Mouse (Mus musculus) forebrain, embryonic 15.5 days (tissue): Measurements from ENCODE around the gene Olfr2. TPM values are rescaled to one million over a fixed set of nuclear protein-coding genes. Genes with fewer than 3 reads are reported as not detected.
"Not testable (repeated sequence)": the region's sequence is repeated elsewhere in the genome, so short reads cannot be mapped to it uniquely, and the experiment has no call there.

Source experiments
- ATAC-seq: fragments of 200-750 bp; cut with Nextera tagmentation; replicated peaks from 2 replicates; pipeline ENCODE4 v1.8.0; 2017; ENCODE audit warnings: mild to moderate bottlenecking, moderate TSS enrichment, moderate library complexity
- H3K27ac ChIP-seq: fragments of 300-500 bp; sonication (generic); replicated peaks from 2 replicates; pipeline ENCODE4 v1.5.1; 2015; ENCODE audit warnings: mild to moderate bottlenecking, inconsistent platforms
- H3K27me3 ChIP-seq: fragments of 300-500 bp; sonication (generic); 2 replicates; pipeline ENCODE4 v1.6.1; 2015; ENCODE audit warnings: inconsistent platforms
- H3K36me3 ChIP-seq: fragments of 300-500 bp; sonication (generic); 2 replicates; pipeline ENCODE4 v1.6.1; 2015; ENCODE audit warnings: mild to moderate bottlenecking, inconsistent platforms
- H3K4me1 ChIP-seq: fragments of 300-500 bp; sonication (generic); 2 replicates; pipeline ENCODE4 v1.6.1; 2015; ENCODE audit warnings: inconsistent platforms
- H3K4me2 ChIP-seq: fragments of 300-500 bp; sonication (generic); replicated peaks from 2 replicates; pipeline ENCODE4 v1.6.1; 2015; ENCODE audit warnings: mild to moderate bottlenecking, inconsistent platforms
- H3K4me3 ChIP-seq: fragments of 300-500 bp; sonication (generic); 2 replicates; pipeline ENCODE4 v1.5.1; 2015; ENCODE audit warnings: mild to moderate bottlenecking, inconsistent platforms
- H3K9ac ChIP-seq: fragments of 300-500 bp; sonication (generic); replicated peaks from 2 replicates; pipeline ENCODE4 v1.6.1; 2015; ENCODE audit warnings: mild to moderate bottlenecking, inconsistent platforms
- H3K9me3 ChIP-seq: fragments of 300-500 bp; sonication (generic); 2 replicates; pipeline ENCODE4 v1.6.1; 2016; ENCODE audit warnings: inconsistent platforms
- WGBS: fragments of 180-500 bp; shearing (Covaris S2); methylation state at CpG from one replicate; pipeline ENCODE4 v1.1.7; 2015; ENCODE audit warnings: mixed read lengths; 5-methylcytosine and 5-hydroxymethylcytosine counted together
- polyA plus RNA-seq: library from polyadenylated mRNA; unstranded; fragments of >200 nt; fragmentation: Nextera tagmentation; extraction: Ambion mirVana; gene quantifications from 2 replicates; pipeline ENCODE4 v1.2.1, GENCODE M21; 2015

Gene Olfr2
- polyA plus RNA-seq = not detected in 2 replicates

DNA sequence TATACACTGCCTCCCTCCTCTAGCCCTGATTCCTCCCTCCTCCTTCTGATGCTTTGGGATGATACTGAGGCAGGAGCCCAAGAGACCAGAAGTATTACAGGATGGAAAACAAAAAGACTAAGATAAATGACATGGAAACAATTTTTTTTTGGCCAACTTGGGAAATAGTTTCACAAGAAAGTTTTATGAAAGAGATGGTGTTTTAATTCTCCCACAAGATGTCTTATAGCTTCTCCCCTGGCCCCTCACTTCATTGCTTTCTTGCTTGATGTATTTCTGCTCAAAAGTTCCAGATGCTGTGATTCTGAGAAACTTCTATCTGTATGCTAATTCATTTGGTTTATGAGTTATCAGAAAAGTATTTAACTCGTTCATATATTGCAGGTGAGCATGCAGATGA, at the start of gene Olfr2:
TSS of gene Olfr2 (minus strand) at position 101 of the 400 bp plus-strand sequence.
- no peak within 1 kb of the TSS for H3K4me2 ChIP-seq
- H3K4me1 ChIP-seq = no peaks in the 10 kb centered on the region
- no peaks in the 10 kb centered on the region for H3K27me3 ChIP-seq
- no peaks in the 10 kb centered on the region for H3K9me3 ChIP-seq
- no peak within 1 kb of the TSS for H3K4me3 ChIP-seq
- WGBS = 51% methylated on average over 1 of the region's 1 CpGs
- no peak within 1 kb of the TSS for H3K27ac ChIP-seq
- no peak for ATAC-seq
- H3K36me3 ChIP-seq = no peaks in the 10 kb centered on the region
- H3K9ac ChIP-seq = no peak within 1 kb of the TSS

DNA sequence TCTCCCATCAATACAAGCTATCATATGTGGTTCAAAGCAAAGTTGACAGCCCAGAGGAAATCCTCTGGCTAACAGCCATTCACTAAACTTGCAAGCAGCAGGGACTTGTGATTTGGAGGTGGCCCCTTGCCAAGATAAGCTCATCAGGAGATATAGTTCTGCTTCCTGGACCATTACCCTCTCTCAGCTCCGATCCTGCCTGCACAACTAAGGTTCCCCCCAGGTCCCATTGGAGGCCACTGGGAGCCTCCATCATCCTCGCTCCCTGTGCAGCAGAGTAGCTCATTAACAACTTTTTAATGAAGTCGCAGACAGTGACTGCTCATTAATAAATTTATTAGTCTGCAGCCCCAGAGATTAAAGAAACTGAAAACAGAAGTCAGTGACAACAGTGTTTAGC, 41.7 kb upstream of the Olfr2 start:
- H3K36me3 ChIP-seq = no peaks in the 10 kb centered on the region
- H3K9me3 ChIP-seq = no peaks in the 10 kb centered on the region
- 37% methylated on average over 3 of the region's 3 CpGs for WGBS
- no peaks in the 10 kb centered on the region for H3K4me1 ChIP-seq
- no peak for ATAC-seq
- H3K27me3 ChIP-seq = no peaks in the 10 kb centered on the region
- no peak overlapping the region for H3K27ac ChIP-seq
- H3K4me3 ChIP-seq = no peak overlapping the region
- no peak overlapping the region for H3K4me2 ChIP-seq
- H3K9ac ChIP-seq = no peak overlapping the region

GRCm38 (mm10) chr7:107045833-107046232, 40.0 kb upstream of the Olfr2 start:
- H3K36me3 ChIP-seq = no peaks in the 10 kb centered on the region
- ATAC-seq = peak; percentile 63; the same call in 1 of the 2 replicates
- WGBS = 2% methylated on average over 5 of the region's 5 CpGs
- H3K27me3 ChIP-seq = no peaks in the 10 kb centered on the region
- no peak overlapping the region for H3K4me2 ChIP-seq
- no peak overlapping the region for H3K4me3 ChIP-seq
- H3K9me3 ChIP-seq = no peaks in the 10 kb centered on the region
- H3K9ac ChIP-seq = no peak overlapping the region
- H3K4me1 ChIP-seq = no peaks in the 10 kb centered on the region
- no peak overlapping the region for H3K27ac ChIP-seq

- Histone ChIP-seq H3K27ac (no peak overlapping the region), H3K4me1 (no peaks in the 10 kb centered on the region), H3K27me3 (no peaks in the 10 kb centered on the region), H3K4me2 (no peak overlapping the region), H3K9ac (no peak overlapping the region), H3K36me3 (no peaks in the 10 kb centered on the region), H3K4me3 (no peak overlapping the region), H3K9me3 (no peaks in the 10 kb centered on the region)
- WGBS = 75% methylated on average over 1 of the region's 1 CpGs
- no peak for ATAC-seq
These were observed 38.5 kb upstream of the Olfr2 start for GRCm38 (mm10) chr7:107044407-107044806.

GRCm38 (mm10) chr7:107043136-107043535, 37.3 kb upstream of the Olfr2 start:
- H3K4me2 ChIP-seq = no peak overlapping the region
- H3K9ac ChIP-seq = no peak overlapping the region
- H3K27ac ChIP-seq = no peak overlapping the region
- H3K4me1 ChIP-seq = no peaks in the 10 kb centered on the region
- no peaks in the 10 kb centered on the region for H3K36me3 ChIP-seq
- WGBS = 91% methylated on average over 3 of the region's 3 CpGs
- no peak overlapping the region for H3K4me3 ChIP-seq
- H3K27me3 ChIP-seq = no peaks in the 10 kb centered on the region
- no peak for ATAC-seq
- no peaks in the 10 kb centered on the region for H3K9me3 ChIP-seq

DNA sequence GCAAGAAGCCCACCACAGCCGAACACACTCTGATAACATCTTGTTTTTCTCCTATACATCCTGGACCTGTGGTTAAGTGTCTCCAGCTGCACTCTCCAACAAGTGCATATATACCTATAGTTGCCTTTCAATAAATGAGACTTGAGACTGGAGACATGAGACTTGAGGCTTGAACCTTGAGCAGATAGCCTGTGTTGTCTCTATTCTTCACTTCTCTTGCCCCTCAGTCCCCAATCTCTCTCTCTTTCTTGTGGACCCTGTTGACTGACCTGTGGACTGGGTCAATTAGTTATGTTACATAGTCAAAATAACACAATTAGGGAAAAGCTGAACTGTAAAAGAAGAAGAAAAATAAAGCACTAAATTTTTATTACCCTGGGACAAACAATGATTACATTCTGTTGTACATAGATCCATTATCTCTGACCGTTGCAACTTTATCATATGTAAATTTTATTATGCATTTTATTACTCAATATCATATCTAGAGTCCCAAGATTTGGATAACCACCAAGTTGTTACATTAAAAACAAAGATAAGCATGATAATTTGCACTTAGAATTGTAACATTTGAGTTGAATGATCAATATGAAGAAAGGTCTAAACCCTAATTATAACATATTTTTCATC, 34.2 kb upstream of the Olfr2 start:
- Histone ChIP-seq H3K9me3 (no peaks in the 10 kb centered on the region), H3K27me3 (no peaks in the 10 kb centered on the region), H3K4me1 (no peaks in the 10 kb centered on the region), H3K9ac (no peak overlapping the region), H3K4me2 (no peak overlapping the region), H3K27ac (no peak overlapping the region), H3K36me3 (no peaks in the 10 kb centered on the region), H3K4me3 (no peak overlapping the region)
- ATAC-seq = no peak
- WGBS = 84% methylated on average over 2 of the region's 2 CpGs

DNA sequence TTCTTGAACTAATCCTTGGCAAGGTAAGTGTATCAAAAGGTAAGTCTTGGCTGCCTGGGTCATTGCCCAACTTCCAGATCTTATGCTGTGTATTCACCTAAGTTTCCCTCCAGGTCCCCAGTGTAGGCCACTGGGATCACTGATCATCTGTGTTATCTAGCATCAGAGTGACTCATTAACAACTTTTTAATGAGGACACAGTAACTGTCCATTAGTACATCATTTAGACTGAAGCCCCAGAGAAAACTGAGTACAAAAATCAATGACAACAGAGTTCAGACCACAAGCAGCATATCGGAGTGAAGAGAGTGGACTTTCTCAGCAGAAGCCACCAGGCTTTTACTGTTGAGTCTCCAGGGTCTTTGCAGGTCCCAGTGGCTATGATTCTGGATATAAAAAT, 25.0 kb upstream of the Olfr2 start, which contains the start of gene Olfr713:
TSS of gene Olfr713 (plus strand) at position 301 of the 400 bp plus-strand sequence.
- H3K4me1 ChIP-seq = no peaks in the 10 kb centered on the region
- ATAC-seq = no peak
- H3K36me3 ChIP-seq = no peaks in the 10 kb centered on the region
- H3K9ac ChIP-seq = no peak within 1 kb of the TSS
- H3K4me3 ChIP-seq = no peak within 1 kb of the TSS
- no peaks in the 10 kb centered on the region for H3K27me3 ChIP-seq
- no peak within 1 kb of the TSS for H3K4me2 ChIP-seq
- H3K9me3 ChIP-seq = no peaks in the 10 kb centered on the region
- 92% methylated on average over 1 of the region's 1 CpGs for WGBS
- H3K27ac ChIP-seq = no peak within 1 kb of the TSS

DNA sequence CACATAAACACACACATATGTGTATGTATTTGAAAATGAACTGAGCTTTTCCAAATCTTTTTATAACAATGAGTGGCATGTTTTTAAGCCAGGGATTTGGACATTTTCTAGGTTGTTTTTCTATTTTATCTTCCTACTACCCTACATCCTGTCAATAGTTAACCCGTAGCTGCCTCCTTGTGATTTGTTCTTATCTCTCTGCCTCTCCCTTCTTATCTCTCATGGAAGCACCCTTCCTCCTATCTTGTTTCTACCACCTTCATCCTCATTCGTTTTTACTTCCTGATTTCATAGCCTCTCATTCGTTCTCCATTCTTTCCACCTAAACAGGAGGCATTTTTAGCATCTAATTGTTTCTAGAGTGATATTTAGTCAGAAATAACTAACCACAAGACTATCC, 1.7 kb downstream of the Olfr2 start:
- no peak for ATAC-seq
- Histone ChIP-seq H3K4me1 (no peaks in the 10 kb centered on the region), H3K36me3 (no peaks in the 10 kb centered on the region), H3K9me3 (no peaks in the 10 kb centered on the region), H3K9ac (no peak overlapping the region), H3K27me3 (no peaks in the 10 kb centered on the region), H3K4me2 (no peak overlapping the region), H3K27ac (no peak overlapping the region), H3K4me3 (no peak overlapping the region)
- WGBS = 69% methylated on average over 3 of the region's 3 CpGs

GRCm38 (mm10) chr7:107000798-107001197, 5.1 kb downstream of the Olfr2 start:
- H3K27ac ChIP-seq = no peak overlapping the region
- no peaks in the 10 kb centered on the region for H3K9me3 ChIP-seq
- H3K4me1 ChIP-seq = no peaks in the 10 kb centered on the region
- 86% methylated on average over 7 of the region's 7 CpGs for WGBS
- no peak overlapping the region for H3K4me3 ChIP-seq
- H3K27me3 ChIP-seq = no peaks in the 10 kb centered on the region
- no peak for ATAC-seq
- no peaks in the 10 kb centered on the region for H3K36me3 ChIP-seq
- H3K4me2 ChIP-seq = no peak overlapping the region
- H3K9ac ChIP-seq = no peak overlapping the region

- Histone ChIP-seq H3K4me3 (no peak overlapping the region), H3K27me3 (no peaks in the 10 kb centered on the region), H3K4me1 (no peaks in the 10 kb centered on the region), H3K36me3 (no peaks in the 10 kb centered on the region), H3K4me2 (no peak overlapping the region), H3K9me3 (no peaks in the 10 kb centered on the region), H3K9ac (no peak overlapping the region), H3K27ac (no peak overlapping the region)
- 94% methylated on average over 3 of the region's 3 CpGs for WGBS
- no peak for ATAC-seq
These were observed 20.6 kb downstream of the Olfr2 start for GRCm38 (mm10) chr7:106985236-106985635.

GRCm38 (mm10) chr7:106975353-106975752, 30.5 kb downstream of the Olfr2 start, which contains the start of gene Olfr711:
TSS of gene Olfr711 (minus strand) at chr7:106975453.
- Histone ChIP-seq H3K27me3 (no peaks in the 10 kb centered on the region), H3K9me3 (no peaks in the 10 kb centered on the region), H3K9ac (no peak within 1 kb of the TSS), H3K4me2 (no peak within 1 kb of the TSS), H3K27ac (no peak within 1 kb of the TSS), H3K4me1 (no peaks in the 10 kb centered on the region), H3K4me3 (no peak within 1 kb of the TSS), H3K36me3 (no peaks in the 10 kb centered on the region)
- ATAC-seq = no peak
- WGBS = 67% methylated on average over 1 of the region's 1 CpGs

- H3K9me3 ChIP-seq, H3K4me3 ChIP-seq, H3K9ac ChIP-seq, H3K4me2 ChIP-seq, H3K4me1 ChIP-seq, ATAC-seq, H3K36me3 ChIP-seq, H3K27me3 ChIP-seq, H3K27ac ChIP-seq: not testable (repeated sequence)
These were observed 38.4 kb downstream of the Olfr2 start for GRCm38 (mm10) chr7:106967503-106967902.

DNA sequence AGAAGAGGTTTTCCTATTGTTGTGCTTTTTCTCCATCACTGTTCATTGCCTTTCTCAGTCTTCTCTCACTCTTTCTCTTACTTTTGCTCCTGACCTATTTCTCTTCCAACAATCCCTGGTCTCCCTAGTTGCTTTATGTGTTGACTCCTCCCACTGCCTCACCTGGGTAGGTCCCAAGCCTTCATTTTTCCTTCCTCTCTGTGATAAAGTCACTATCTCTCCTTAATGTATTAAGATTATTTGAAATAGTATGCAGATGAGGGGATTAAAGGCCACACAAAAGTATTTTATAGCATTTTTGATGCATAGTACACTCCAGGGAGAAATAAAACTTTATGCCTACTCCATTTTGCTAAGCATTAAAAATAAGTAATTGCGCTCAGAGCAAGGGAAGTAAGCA, 42.0 kb downstream of the Olfr2 start, which contains the start of gene Olfr6:
TSS of gene Olfr6 (minus strand) at position 101 of the 400 bp plus-strand sequence.
- Histone ChIP-seq H3K27ac (no peak within 1 kb of the TSS), H3K4me3 (no peak within 1 kb of the TSS), H3K9me3 (no peaks in the 10 kb centered on the region), H3K9ac (no peak within 1 kb of the TSS), H3K36me3 (no peaks in the 10 kb centered on the region), H3K4me2 (no peak within 1 kb of the TSS), H3K27me3 (no peaks in the 10 kb centered on the region), H3K4me1 (no peaks in the 10 kb centered on the region)
- 90% methylated on average over 1 of the region's 1 CpGs for WGBS
- no peak for ATAC-seq
